Mouse (Mus musculus) kidney, adult 2 months (tissue): Measurements from ENCODE around the gene Eif2ak4.

Experiments
- CTCF ChIP-seq: fragments of 200-500 bp; conservative IDR thresholded peaks from 2 replicates; pipeline ENCODE4 v1.5.1; 2011; ENCODE audit warnings: low read depth, mild to moderate bottlenecking, control low read depth, low read length, moderate library complexity, mixed read lengths; ENCODE audit not compliant: insufficient read depth, insufficient read length
- POLR2A ChIP-seq: fragments of 200-500 bp; IDR thresholded peaks from one replicate; pipeline ENCODE4 v1.6.1; 2011; ENCODE audit warnings: low read depth, low read length, control low read depth

DNA sequence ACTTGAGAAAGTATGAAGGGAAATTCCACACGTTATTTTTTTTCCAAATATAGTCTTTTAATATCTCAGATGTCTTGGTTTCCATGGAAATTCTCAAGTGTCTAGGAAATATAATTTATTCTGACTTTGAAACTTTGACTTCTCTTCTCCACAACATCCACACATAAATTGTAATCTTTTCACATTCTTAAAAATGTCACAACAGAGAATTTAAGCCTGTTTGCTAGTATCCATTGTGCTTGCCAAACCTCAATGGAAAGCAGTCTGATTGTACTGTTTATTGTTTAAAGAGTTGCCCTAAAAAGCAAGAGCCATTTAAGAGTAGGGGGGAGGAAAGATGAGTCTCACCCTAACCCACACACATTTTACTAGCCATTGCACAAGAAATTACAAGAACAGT is 16.6 kb upstream of the Eif2ak4 start:
- TF ChIP-seq CTCF (no peak), POLR2A (no peak)
